Mouse (Mus musculus): ENCODE measurements around the gene Chst11.

GRCm38 (mm10) chr10:83199290-83199689 lies 214.0 kb downstream of the Chst11 start:
- TF ChIP-seq EP300 (IDR thresholded peaks at IDR 0.05; ENCODE audit: insufficient read depth, low read depth, low read length) (no peak), CTCF (IDR thresholded peaks at IDR 0.05) (no peak), POLR2A (IDR thresholded peaks at IDR 0.05; ENCODE audit: insufficient read depth, low read depth, low read length) (no peak)
